Mouse (Mus musculus): ENCODE results near the gene Zfp597.

Zfp597 gene

GRCm38 (mm10) chr16:3884201-3885064, at the start of gene Zfp597, which contains the start of gene Gm20695:
Zfp597 (minus strand) TSS chr16:3884561.
Gm20695 (plus strand) TSS chr16:3884648.
- Histone ChIP-seq H3K36me3 (ENCODE audit: insufficient read depth, low read length) (peaks cover 18% of the 10 kb centered on the region; the same call in 1 of the 2 replicates), H3K27me3 (ENCODE audit: insufficient read depth, low read length) (no peaks in the 10 kb centered on the region), H3K9me3 (ENCODE audit: low read length) (no peaks in the 10 kb centered on the region), H3K4me1 (replicated peaks; ENCODE audit: low read depth, low read length) (peaks cover 24% of the 10 kb centered on the region), H3K4me3 (replicated peaks; ENCODE audit: low read length) (peak within 1 kb of the TSS; percentile 100)
- no peak for TF ChIP-seq CTCF (conservative IDR thresholded peaks at IDR 0.05; ENCODE audit: low read length)
- TF ChIP-seq NANOG (IDR thresholded peaks at IDR 0.05; ENCODE audit: borderline replicate concordance, low read length) = no peak
- no peak for TF ChIP-seq POU5F1 (IDR thresholded peaks at IDR 0.05; ENCODE audit: borderline replicate concordance, low read length)

GRCm38 (mm10) chr16:3934091-3934490, 49.7 kb upstream of the Zfp597 start:
- Histone ChIP-seq H3K4me1 (replicated peaks; ENCODE audit: low read depth, low read length) (peaks cover 9% of the 10 kb centered on the region), H3K27me3 (ENCODE audit: insufficient read depth, low read length) (no peaks in the 10 kb centered on the region), H3K9me3 (ENCODE audit: low read length) (no peaks in the 10 kb centered on the region), H3K4me3 (replicated peaks; ENCODE audit: low read length) (no peak overlapping the region), H3K36me3 (ENCODE audit: insufficient read depth, low read length) (peaks cover 68% of the 10 kb centered on the region)
- TF ChIP-seq CTCF (conservative IDR thresholded peaks at IDR 0.05; ENCODE audit: low read length) (no peak), NANOG (IDR thresholded peaks at IDR 0.05; ENCODE audit: borderline replicate concordance, low read length) (no peak), POU5F1 (IDR thresholded peaks at IDR 0.05; ENCODE audit: borderline replicate concordance, low read length) (no peak)

GRCm38 (mm10) chr16:3933536-3933935, 49.2 kb upstream of the Zfp597 start:
- no peak overlapping the region for H3K4me3 ChIP-seq (replicated peaks; ENCODE audit: low read length)
- H3K36me3 ChIP-seq (ENCODE audit: insufficient read depth, low read length) = peaks cover 64% of the 10 kb centered on the region
- H3K4me1 ChIP-seq (replicated peaks; ENCODE audit: low read depth, low read length) = peaks cover 13% of the 10 kb centered on the region
- H3K9me3 ChIP-seq (ENCODE audit: low read length) = no peaks in the 10 kb centered on the region
- TF ChIP-seq CTCF (conservative IDR thresholded peaks at IDR 0.05; ENCODE audit: low read length) (no peak), POU5F1 (IDR thresholded peaks at IDR 0.05; ENCODE audit: borderline replicate concordance, low read length) (no peak), NANOG (IDR thresholded peaks at IDR 0.05; ENCODE audit: borderline replicate concordance, low read length) (no peak)
- H3K27me3 ChIP-seq (ENCODE audit: insufficient read depth, low read length) = no peaks in the 10 kb centered on the region

- peaks cover 16% of the 10 kb centered on the region for H3K4me1 ChIP-seq (replicated peaks; ENCODE audit: low read depth, low read length)
- no peak overlapping the region for H3K4me3 ChIP-seq (replicated peaks; ENCODE audit: low read length)
- no peak for TF ChIP-seq NANOG (IDR thresholded peaks at IDR 0.05; ENCODE audit: borderline replicate concordance, low read length)
Observed at GRCm38 (mm10) chr16:3929151-3929550, 44.8 kb upstream of the Zfp597 start.

GRCm38 (mm10) chr16:3928582-3928981, 44.2 kb upstream of the Zfp597 start:
- peaks cover 16% of the 10 kb centered on the region for H3K4me1 ChIP-seq (replicated peaks; ENCODE audit: low read depth, low read length)
- no peak for TF ChIP-seq CTCF (conservative IDR thresholded peaks at IDR 0.05; ENCODE audit: low read length)
- no peak for TF ChIP-seq NANOG (IDR thresholded peaks at IDR 0.05; ENCODE audit: borderline replicate concordance, low read length)
- no peak for TF ChIP-seq POU5F1 (IDR thresholded peaks at IDR 0.05; ENCODE audit: borderline replicate concordance, low read length)
- peaks cover 47% of the 10 kb centered on the region for H3K36me3 ChIP-seq (ENCODE audit: insufficient read depth, low read length)
- H3K9me3 ChIP-seq (ENCODE audit: low read length) = no peaks in the 10 kb centered on the region
- no peaks in the 10 kb centered on the region for H3K27me3 ChIP-seq (ENCODE audit: insufficient read depth, low read length)
- H3K4me3 ChIP-seq (replicated peaks; ENCODE audit: low read length) = no peak overlapping the region

More at GRCm38 (mm10) chr16:3929151-3929550, 44.8 kb upstream of the Zfp597 start:
- Histone ChIP-seq H3K27me3 (ENCODE audit: insufficient read depth, low read length) (no peaks in the 10 kb centered on the region), H3K36me3 (ENCODE audit: insufficient read depth, low read length) (peaks cover 47% of the 10 kb centered on the region), H3K9me3 (ENCODE audit: low read length) (no peaks in the 10 kb centered on the region)

- TF ChIP-seq POU5F1 (IDR thresholded peaks at IDR 0.05; ENCODE audit: borderline replicate concordance, low read length) = no peak
- TF ChIP-seq NANOG (IDR thresholded peaks at IDR 0.05; ENCODE audit: borderline replicate concordance, low read length) = no peak
- no peak for TF ChIP-seq CTCF (conservative IDR thresholded peaks at IDR 0.05; ENCODE audit: low read length)
- Histone ChIP-seq H3K9me3 (ENCODE audit: low read length) (no peaks in the 10 kb centered on the region), H3K4me3 (replicated peaks; ENCODE audit: low read length) (no peak overlapping the region), H3K36me3 (ENCODE audit: insufficient read depth, low read length) (peaks cover 61% of the 10 kb centered on the region), H3K27me3 (ENCODE audit: insufficient read depth, low read length) (no peaks in the 10 kb centered on the region), H3K4me1 (replicated peaks; ENCODE audit: low read depth, low read length) (peaks cover 6% of the 10 kb centered on the region)
Observed at GRCm38 (mm10) chr16:3923966-3924365, 39.6 kb upstream of the Zfp597 start.

GRCm38 (mm10) chr16:3923515-3923914, 39.2 kb upstream of the Zfp597 start:
- H3K27me3 ChIP-seq (ENCODE audit: insufficient read depth, low read length) = no peaks in the 10 kb centered on the region
- H3K4me1 ChIP-seq (replicated peaks; ENCODE audit: low read depth, low read length) = peaks cover 3% of the 10 kb centered on the region
- no peak for TF ChIP-seq POU5F1 (IDR thresholded peaks at IDR 0.05; ENCODE audit: borderline replicate concordance, low read length)
- TF ChIP-seq NANOG (IDR thresholded peaks at IDR 0.05; ENCODE audit: borderline replicate concordance, low read length) = no peak
- TF ChIP-seq CTCF (conservative IDR thresholded peaks at IDR 0.05; ENCODE audit: low read length) = no peak
- no peaks in the 10 kb centered on the region for H3K9me3 ChIP-seq (ENCODE audit: low read length)
- no peak overlapping the region for H3K4me3 ChIP-seq (replicated peaks; ENCODE audit: low read length)
- H3K36me3 ChIP-seq (ENCODE audit: insufficient read depth, low read length) = peaks cover 63% of the 10 kb centered on the region

GRCm38 (mm10) chr16:3920756-3921155, 36.4 kb upstream of the Zfp597 start:
- peaks cover 75% of the 10 kb centered on the region for H3K36me3 ChIP-seq (ENCODE audit: insufficient read depth, low read length)
- no peaks in the 10 kb centered on the region for H3K4me1 ChIP-seq (replicated peaks; ENCODE audit: low read depth, low read length)
- H3K4me3 ChIP-seq (replicated peaks; ENCODE audit: low read length) = no peak overlapping the region
- no peak for TF ChIP-seq NANOG (IDR thresholded peaks at IDR 0.05; ENCODE audit: borderline replicate concordance, low read length)
- TF ChIP-seq POU5F1 (IDR thresholded peaks at IDR 0.05; ENCODE audit: borderline replicate concordance, low read length) = no peak
- no peak for TF ChIP-seq CTCF (conservative IDR thresholded peaks at IDR 0.05; ENCODE audit: low read length)
- no peaks in the 10 kb centered on the region for H3K9me3 ChIP-seq (ENCODE audit: low read length)
- H3K27me3 ChIP-seq (ENCODE audit: insufficient read depth, low read length) = no peaks in the 10 kb centered on the region
